Mouse (Mus musculus) midbrain, embryonic 13.5 days (tissue): ENCODE measurements around the gene Skap1. TPM values are rescaled to one million over a fixed set of nuclear protein-coding genes. Genes with fewer than 3 reads are reported as not detected.

Experiments used
- ATAC-seq: fragments of 200-750 bp; cut with Nextera tagmentation; 2 replicates; pipeline ENCODE4 v1.8.0; 2017; ENCODE audit warnings: mild to moderate bottlenecking, moderate TSS enrichment, moderate library complexity
- H3K27ac ChIP-seq: fragments of 300-500 bp; sonication (generic); 2 replicates; pipeline ENCODE4 v1.5.1; 2015; ENCODE audit warnings: inconsistent platforms, mild to moderate bottlenecking, moderate library complexity
- H3K27me3 ChIP-seq: fragments of 300-500 bp; sonication (generic); 2 replicates; pipeline ENCODE4 v1.6.1; 2015; ENCODE audit warnings: mild to moderate bottlenecking, inconsistent platforms
- H3K36me3 ChIP-seq: fragments of 300-500 bp; sonication (generic); 2 replicates; pipeline ENCODE4 v1.6.1; 2015; ENCODE audit warnings: mild to moderate bottlenecking, inconsistent platforms
- H3K4me1 ChIP-seq: fragments of 300-500 bp; sonication (generic); replicated peaks from 2 replicates; pipeline ENCODE4 v1.6.1; 2015; ENCODE audit warnings: inconsistent platforms
- H3K4me2 ChIP-seq: fragments of 300-500 bp; sonication (generic); replicated peaks from 2 replicates; pipeline ENCODE4 v1.6.1; 2015; ENCODE audit warnings: moderate library complexity, mild to moderate bottlenecking, inconsistent platforms
- H3K4me3 ChIP-seq: fragments of 300-500 bp; sonication (generic); replicated peaks from 2 replicates; pipeline ENCODE4 v1.5.1; 2015; ENCODE audit warnings: mild to moderate bottlenecking, inconsistent platforms
- H3K9ac ChIP-seq: fragments of 300-500 bp; sonication (generic); replicated peaks from 2 replicates; pipeline ENCODE4 v1.6.1; 2015; ENCODE audit warnings: mild to moderate bottlenecking, inconsistent platforms
- H3K9me3 ChIP-seq: fragments of 300-500 bp; sonication (generic); 2 replicates; pipeline ENCODE4 v1.6.1; 2016; ENCODE audit warnings: mild to moderate bottlenecking, inconsistent platforms
- WGBS: fragments of 180-500 bp; shearing (Covaris S2); methylation state at CpG from one replicate; pipeline ENCODE4 v1.1.7; 2015; 5-methylcytosine and 5-hydroxymethylcytosine counted together
- polyA plus RNA-seq: library from polyadenylated mRNA; unstranded; fragments of >200 nt; fragmentation: Nextera tagmentation; extraction: Ambion mirVana; gene quantifications from 2 replicates; pipeline ENCODE4 v1.2.1, GENCODE M21; 2015

The Skap1 gene
- polyA plus RNA-seq, 1 experiment from 2014 or later, result 3.4 TPM

DNA sequence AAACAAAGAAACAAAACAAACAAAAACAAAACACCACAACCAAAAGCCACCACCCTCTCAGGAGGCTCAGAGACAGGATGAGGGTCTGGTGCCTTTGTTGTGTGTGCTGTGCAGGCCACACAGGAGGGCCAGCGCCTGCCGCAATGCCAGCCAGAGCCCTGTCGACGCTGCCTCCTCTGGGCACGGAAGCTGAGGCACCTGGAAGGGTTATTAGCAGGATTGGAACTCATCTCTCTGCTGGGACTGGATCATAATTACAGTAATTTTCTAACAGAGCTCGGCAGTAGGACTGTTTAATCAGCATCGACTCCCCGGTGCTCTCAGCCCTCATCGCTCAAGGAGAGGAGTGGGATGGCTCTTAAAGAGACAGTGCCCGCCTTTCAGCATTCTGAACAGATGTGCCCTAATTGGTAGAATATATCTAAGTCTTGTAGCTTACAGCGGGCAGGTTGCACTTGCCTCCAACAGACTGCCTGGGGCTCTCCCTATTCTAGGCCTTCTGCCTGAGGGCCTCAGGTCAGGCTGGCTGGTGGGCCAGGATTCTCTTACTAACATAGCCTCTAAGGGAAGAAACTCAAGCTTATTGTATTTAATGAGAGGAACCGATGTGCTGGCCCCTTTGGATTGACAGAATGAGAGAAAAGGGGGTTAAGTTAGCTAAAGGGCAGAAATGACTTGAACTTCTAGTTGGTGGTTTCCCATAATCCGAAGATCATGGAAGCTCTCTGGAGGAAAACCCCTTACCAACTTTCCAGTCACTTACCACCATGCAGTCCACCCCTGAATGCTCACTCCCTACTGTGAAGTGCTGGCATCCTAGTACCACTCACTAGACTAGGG lies 300.3 kb downstream of the Skap1 start:
- Histone ChIP-seq H3K36me3 (peaks cover 23% of the 10 kb centered on the region), H3K4me3 (no peak overlapping the region), H3K9ac (0 out of 2 replicates have a peak overlapping the region, but pooled peaks have one; percentile 25), H3K27ac (peak overlapping the region; percentile 48), H3K27me3 (no peaks in the 10 kb centered on the region), H3K4me2 (peak overlapping the region; percentile 36), H3K9me3 (no peaks in the 10 kb centered on the region), H3K4me1 (peaks cover 46% of the 10 kb centered on the region)
- WGBS, result 26% methylated on average over 13 of the region's 13 CpGs
- 0 out of 2 replicates have a peak, but pooled peaks have one; percentile 21 for ATAC-seq

GRCm38 (mm10) chr11:96765645-96766044 lies 301.3 kb downstream of the Skap1 start:
- peaks cover 46% of the 10 kb centered on the region for H3K4me1 ChIP-seq

DNA sequence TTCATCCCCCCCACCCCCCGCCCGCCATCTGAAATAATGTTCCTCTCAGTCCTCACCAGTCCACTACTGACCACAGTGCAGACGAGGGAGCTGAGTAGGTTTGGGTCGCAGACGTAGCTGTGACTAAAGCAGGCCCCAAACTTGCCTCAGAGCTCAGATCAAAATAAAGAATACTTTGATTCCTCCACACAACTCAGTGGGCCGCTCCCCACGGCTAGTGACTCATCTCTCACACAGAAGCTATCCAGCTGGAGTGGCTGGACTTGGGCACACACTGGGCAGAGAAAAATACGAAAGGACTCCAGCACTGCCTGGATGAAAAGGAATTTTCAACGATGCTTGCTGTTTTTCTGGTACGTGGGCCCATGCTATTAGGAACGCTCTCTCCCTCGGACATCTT lies 302.2 kb downstream of the Skap1 start:
- H3K27ac ChIP-seq, result peak overlapping the region; percentile 82
- no peaks in the 10 kb centered on the region for H3K9me3 ChIP-seq
- peak overlapping the region; percentile 15; the same call in 1 of the 2 replicates for H3K4me2 ChIP-seq
- H3K36me3 ChIP-seq, result peaks cover 41% of the 10 kb centered on the region
- no peak overlapping the region; the same call in 1 of the 2 replicates for H3K9ac ChIP-seq
- H3K27me3 ChIP-seq, result no peaks in the 10 kb centered on the region
- H3K4me3 ChIP-seq, result no peak overlapping the region
- ATAC-seq, result no peak; the same call in 1 of the 2 replicates
- 70% methylated on average over 12 of the region's 12 CpGs for WGBS
- H3K4me1 ChIP-seq, result peaks cover 46% of the 10 kb centered on the region

More at GRCm38 (mm10) chr11:96765645-96766044, 301.3 kb downstream of the Skap1 start:
- no peak overlapping the region for H3K4me2 ChIP-seq
- peaks cover 32% of the 10 kb centered on the region for H3K36me3 ChIP-seq
- no peak overlapping the region for H3K9ac ChIP-seq
- ATAC-seq, result no peak
- H3K27ac ChIP-seq, result no peak overlapping the region
- 84% methylated on average over 7 of the region's 7 CpGs for WGBS
- no peak overlapping the region for H3K4me3 ChIP-seq
- no peaks in the 10 kb centered on the region for H3K27me3 ChIP-seq
- no peaks in the 10 kb centered on the region for H3K9me3 ChIP-seq

GRCm38 (mm10) chr11:96767096-96767495 lies 302.7 kb downstream of the Skap1 start:
- peak; percentile 64 for ATAC-seq
- Histone ChIP-seq H3K9ac (no peak overlapping the region; the same call in 1 of the 2 replicates), H3K9me3 (no peaks in the 10 kb centered on the region), H3K4me1 (peaks cover 46% of the 10 kb centered on the region), H3K4me2 (peak overlapping the region; percentile 15), H3K4me3 (no peak overlapping the region), H3K27ac (peak overlapping the region; percentile 82), H3K36me3 (peaks cover 46% of the 10 kb centered on the region), H3K27me3 (no peaks in the 10 kb centered on the region)
- WGBS, result 9% methylated on average over 7 of the region's 7 CpGs

- H3K36me3 ChIP-seq, result peaks cover 58% of the 10 kb centered on the region
- no peaks in the 10 kb centered on the region for H3K27me3 ChIP-seq
- H3K4me3 ChIP-seq, result no peak overlapping the region
- peak overlapping the region; percentile 39; the same call in 1 of the 2 replicates for H3K9ac ChIP-seq
- WGBS, result 61% methylated on average over 9 of the region's 9 CpGs
- no peak overlapping the region for H3K4me2 ChIP-seq
- H3K4me1 ChIP-seq, result peaks cover 43% of the 10 kb centered on the region
- ATAC-seq, result no peak
- no peaks in the 10 kb centered on the region for H3K9me3 ChIP-seq
- H3K27ac ChIP-seq, result peak overlapping the region; percentile 81
Observed at GRCm38 (mm10) chr11:96768240-96768639, 303.8 kb downstream of the Skap1 start.

- Histone ChIP-seq H3K4me1 (peaks cover 43% of the 10 kb centered on the region), H3K4me2 (no peak overlapping the region), H3K27ac (no peak overlapping the region), H3K9ac (no peak overlapping the region), H3K36me3 (peaks cover 65% of the 10 kb centered on the region), H3K4me3 (no peak overlapping the region), H3K9me3 (no peaks in the 10 kb centered on the region), H3K27me3 (no peaks in the 10 kb centered on the region)
- WGBS, result 99% methylated on average over 9 of the region's 9 CpGs
- ATAC-seq, result no peak
Observed at GRCm38 (mm10) chr11:96771274-96771975, 307.0 kb downstream of the Skap1 start.

- no peak overlapping the region for H3K27ac ChIP-seq
- no peak overlapping the region for H3K4me2 ChIP-seq
- no peak overlapping the region for H3K9ac ChIP-seq
- H3K4me3 ChIP-seq, result no peak overlapping the region
- no peaks in the 10 kb centered on the region for H3K9me3 ChIP-seq
- 92% methylated on average over 9 of the region's 9 CpGs for WGBS
- H3K36me3 ChIP-seq, result peaks cover 65% of the 10 kb centered on the region
- ATAC-seq, result no peak
- peaks cover 40% of the 10 kb centered on the region for H3K4me1 ChIP-seq
- no peaks in the 10 kb centered on the region for H3K27me3 ChIP-seq
Observed at GRCm38 (mm10) chr11:96772413-96772812, 308.0 kb downstream of the Skap1 start.

DNA sequence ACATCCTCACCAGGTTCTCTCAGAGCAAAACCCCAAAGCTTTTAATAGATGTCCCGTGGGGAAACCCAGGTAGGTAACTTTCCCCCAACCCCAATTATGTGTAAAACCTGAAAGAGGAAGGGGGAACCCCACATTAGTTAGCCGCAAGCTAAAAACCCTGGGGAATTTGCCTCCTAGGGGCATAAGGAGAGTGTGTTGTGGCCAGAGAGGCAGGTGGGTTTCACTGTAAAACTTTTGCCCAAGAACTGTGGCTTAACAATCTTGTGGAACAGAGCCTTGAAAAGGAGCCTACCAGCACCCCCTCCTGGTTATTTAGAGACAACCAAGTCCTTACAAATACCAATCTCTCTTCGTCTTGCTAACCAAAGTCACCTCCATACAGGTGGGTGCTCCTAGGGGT lies 310.1 kb downstream of the Skap1 start:
- Histone ChIP-seq H3K36me3 (peaks cover 44% of the 10 kb centered on the region), H3K9ac (no peak overlapping the region), H3K27ac (no peak overlapping the region), H3K27me3 (no peaks in the 10 kb centered on the region), H3K4me1 (peaks cover 30% of the 10 kb centered on the region), H3K4me2 (no peak overlapping the region), H3K9me3 (no peaks in the 10 kb centered on the region), H3K4me3 (no peak overlapping the region)
- ATAC-seq, result no peak
- WGBS, result 82% methylated on average over 3 of the region's 3 CpGs

- Histone ChIP-seq H3K4me2 (0 out of 2 replicates have a peak overlapping the region, but pooled peaks have one; percentile 15), H3K9me3 (no peaks in the 10 kb centered on the region), H3K27me3 (no peaks in the 10 kb centered on the region), H3K9ac (no peak overlapping the region; the same call in 1 of the 2 replicates), H3K4me1 (peaks cover 30% of the 10 kb centered on the region), H3K27ac (no peak overlapping the region), H3K4me3 (no peak overlapping the region), H3K36me3 (peaks cover 39% of the 10 kb centered on the region)
- 78% methylated on average over 8 of the region's 8 CpGs for WGBS
- ATAC-seq, result no peak
Observed at GRCm38 (mm10) chr11:96775063-96775462, 310.7 kb downstream of the Skap1 start.

GRCm38 (mm10) chr11:96775665-96776064 lies 311.3 kb downstream of the Skap1 start:
- H3K27me3 ChIP-seq, result no peaks in the 10 kb centered on the region
- no peaks in the 10 kb centered on the region for H3K9me3 ChIP-seq
- 72% methylated on average over 7 of the region's 7 CpGs for WGBS
- H3K9ac ChIP-seq, result no peak overlapping the region
- peaks cover 33% of the 10 kb centered on the region for H3K36me3 ChIP-seq
- peak overlapping the region; percentile 78; the same call in 1 of the 2 replicates for H3K4me2 ChIP-seq
- no peak overlapping the region for H3K4me3 ChIP-seq
- H3K27ac ChIP-seq, result no peak overlapping the region
- no peak for ATAC-seq
- H3K4me1 ChIP-seq, result peaks cover 30% of the 10 kb centered on the region

- 56% methylated on average over 3 of the region's 3 CpGs for WGBS
- Histone ChIP-seq H3K36me3 (peaks cover 29% of the 10 kb centered on the region), H3K9ac (peak overlapping the region; percentile 76), H3K9me3 (no peaks in the 10 kb centered on the region), H3K27me3 (no peaks in the 10 kb centered on the region), H3K4me1 (peaks cover 30% of the 10 kb centered on the region), H3K4me3 (peak overlapping the region; percentile 79; the same call in 1 of the 2 replicates), H3K27ac (no peak overlapping the region), H3K4me2 (peak overlapping the region; percentile 78)
- no peak for ATAC-seq
Observed at GRCm38 (mm10) chr11:96776068-96776467, 311.7 kb downstream of the Skap1 start.
